Mouse (Mus musculus): ENCODE results near the gene Ttc28. TPM values are rescaled to one million over a fixed set of nuclear protein-coding genes. Genes with fewer than 3 reads are reported as not detected.

Ttc28 gene
- polyA plus RNA-seq, 1 experiment from 2014 or later, result 13.0 TPM

DNA sequence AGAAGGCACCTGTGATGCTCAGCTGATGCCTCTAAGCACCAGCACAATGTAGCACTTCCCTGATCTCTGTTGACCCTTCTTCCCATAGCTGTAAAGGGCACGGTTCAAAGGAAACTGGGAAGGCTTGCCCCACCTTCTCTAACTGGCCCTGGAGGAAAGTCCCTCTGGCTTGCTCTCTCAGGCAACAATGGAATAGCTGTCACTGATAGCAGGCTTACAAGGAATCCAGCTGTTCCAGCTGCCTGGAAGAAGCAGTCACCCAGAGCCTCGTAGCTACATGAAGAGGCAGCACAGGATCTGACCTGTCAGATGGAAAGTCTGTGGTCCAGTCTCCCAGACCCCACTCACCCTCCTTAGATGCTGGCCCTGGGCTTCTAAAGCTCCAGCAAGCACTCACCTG is 389.2 kb downstream of the Ttc28 start:
- H3K27ac ChIP-seq (ENCODE audit: low read depth), result no peak overlapping the region
- H3K36me3 ChIP-seq (ENCODE audit: control insufficient read depth, insufficient read depth, low read length), result peaks cover 15% of the 10 kb centered on the region; the same call in 1 of the 2 replicates
- DNase-seq (ENCODE audit: low spot score), result no peak
- no peak overlapping the region for H3K4me2 ChIP-seq (ENCODE audit: low read length)
- 33% methylated on average over 2 of the region's 2 CpGs for WGBS
- no peaks in the 10 kb centered on the region for H3K27me3 ChIP-seq (replicated peaks; ENCODE audit: control insufficient read depth, insufficient read depth, low read length)
- no peak for ATAC-seq (replicated peaks; ENCODE audit: low FRiP score, low TSS enrichment, low read depth)
- no peak overlapping the region for H3K4me3 ChIP-seq (ENCODE audit: low read depth, low read length)
- no peak overlapping the region for H3K9ac ChIP-seq (ENCODE audit: low read length)
- peaks cover 2% of the 10 kb centered on the region; the same call in 1 of the 2 replicates for H3K4me1 ChIP-seq (replicated peaks; ENCODE audit: control insufficient read depth, insufficient read depth, low read length)
- H3K9me3 ChIP-seq (ENCODE audit: control insufficient read depth, low read length), result peaks cover 5% of the 10 kb centered on the region; the same call in 1 of the 2 replicates

DNA sequence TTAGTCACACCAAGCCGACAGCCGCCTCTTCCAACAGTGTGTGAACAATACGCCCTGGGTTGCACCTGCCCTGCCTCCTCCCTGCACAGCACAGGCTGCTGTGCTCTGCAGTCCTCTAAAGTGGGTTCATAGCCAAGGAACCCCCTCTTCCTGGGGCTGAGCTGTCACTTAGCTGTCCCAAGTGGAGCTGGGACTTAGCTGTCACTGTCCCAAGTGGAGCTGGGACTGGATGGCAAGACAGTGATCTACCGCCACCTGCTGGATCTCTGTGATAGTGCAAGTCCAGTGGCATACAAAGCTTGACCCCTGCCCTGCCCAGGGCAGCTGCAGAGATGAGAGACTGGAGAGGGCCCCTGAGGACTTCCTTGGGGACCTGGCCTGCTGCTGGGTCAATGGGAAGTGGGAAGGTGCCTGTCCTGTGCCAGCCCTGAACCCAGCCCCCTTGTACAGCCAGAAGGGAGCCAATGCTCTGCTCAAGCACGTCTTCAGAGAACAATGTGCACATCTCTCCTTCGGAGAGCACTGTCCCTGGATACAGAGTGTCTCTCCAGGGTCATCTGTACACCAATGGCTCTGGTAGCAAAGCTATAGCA is 390.1 kb downstream of the Ttc28 start:
- peaks cover 15% of the 10 kb centered on the region for H3K36me3 ChIP-seq (ENCODE audit: control insufficient read depth, insufficient read depth, low read length)

DNA sequence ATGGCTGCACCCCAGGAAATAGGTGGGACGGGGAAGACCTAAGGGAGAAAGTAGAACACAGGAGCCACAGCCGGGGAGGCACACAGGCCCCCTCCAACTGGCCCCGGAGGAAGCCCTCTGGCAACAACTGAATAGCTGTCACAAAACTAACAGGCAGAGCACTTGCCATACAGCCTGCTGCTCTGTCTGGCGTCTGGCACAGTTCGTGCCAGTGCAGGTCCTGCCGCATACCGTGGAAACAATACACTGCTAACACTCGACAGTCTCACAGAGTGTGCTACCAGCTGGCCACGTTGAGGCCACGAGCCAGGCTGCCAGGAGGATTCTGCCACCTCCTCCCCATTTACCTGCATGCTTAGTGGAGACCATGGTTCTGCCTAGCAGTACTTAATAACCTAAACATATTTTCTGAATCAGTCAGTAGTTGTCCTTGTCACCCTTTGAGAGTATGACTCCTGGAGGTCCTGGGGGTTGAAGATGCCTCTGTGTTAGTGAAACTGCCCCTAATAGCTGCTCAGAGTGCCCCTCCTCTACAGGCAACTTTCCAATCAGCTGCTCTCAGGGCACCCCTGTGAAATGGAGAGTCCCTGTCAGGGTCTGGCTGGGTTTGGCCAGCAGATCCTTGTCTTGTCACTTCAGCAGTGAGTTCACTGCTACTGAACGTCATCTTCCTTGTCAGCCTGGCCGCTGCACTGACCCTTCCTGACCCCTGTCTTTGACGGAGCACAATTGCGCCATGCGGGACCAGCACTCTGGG is 390.8 kb downstream of the Ttc28 start:
- no peak overlapping the region for H3K27ac ChIP-seq (ENCODE audit: low read depth)
- WGBS, result 70% methylated on average over 15 of the region's 15 CpGs
- no peak for ATAC-seq (replicated peaks; ENCODE audit: low FRiP score, low TSS enrichment, low read depth)
- H3K36me3 ChIP-seq (ENCODE audit: control insufficient read depth, insufficient read depth, low read length), result peaks cover 18% of the 10 kb centered on the region
- DNase-seq (ENCODE audit: low spot score), result no peak
- H3K9me3 ChIP-seq (ENCODE audit: control insufficient read depth, low read length), result peaks cover 5% of the 10 kb centered on the region; the same call in 1 of the 2 replicates
- no peak overlapping the region for H3K9ac ChIP-seq (ENCODE audit: low read length)
- H3K4me3 ChIP-seq (ENCODE audit: low read depth, low read length), result no peak overlapping the region
- H3K4me1 ChIP-seq (replicated peaks; ENCODE audit: control insufficient read depth, insufficient read depth, low read length), result no peaks in the 10 kb centered on the region
- H3K27me3 ChIP-seq (replicated peaks; ENCODE audit: control insufficient read depth, insufficient read depth, low read length), result no peaks in the 10 kb centered on the region
- H3K4me2 ChIP-seq (ENCODE audit: low read length), result no peak overlapping the region

More for the DNA sequence above, 390.1 kb downstream of the Ttc28 start:
- Histone ChIP-seq H3K4me3 (ENCODE audit: low read depth, low read length) (no peak overlapping the region), H3K4me1 (replicated peaks; ENCODE audit: control insufficient read depth, insufficient read depth, low read length) (no peaks in the 10 kb centered on the region), H3K9me3 (ENCODE audit: control insufficient read depth, low read length) (peaks cover 5% of the 10 kb centered on the region; the same call in 1 of the 2 replicates), H3K9ac (ENCODE audit: low read length) (no peak overlapping the region), H3K27me3 (replicated peaks; ENCODE audit: control insufficient read depth, insufficient read depth, low read length) (no peaks in the 10 kb centered on the region), H3K27ac (ENCODE audit: low read depth) (no peak overlapping the region), H3K4me2 (ENCODE audit: low read length) (no peak overlapping the region)
- WGBS, result 64% methylated on average over 6 of the region's 6 CpGs
- DNase-seq (ENCODE audit: low spot score) (peak; percentile 94), ATAC-seq (replicated peaks; ENCODE audit: low FRiP score, low TSS enrichment, low read depth) (peak; percentile 22; the same call in 1 of the 2 replicates)

DNA sequence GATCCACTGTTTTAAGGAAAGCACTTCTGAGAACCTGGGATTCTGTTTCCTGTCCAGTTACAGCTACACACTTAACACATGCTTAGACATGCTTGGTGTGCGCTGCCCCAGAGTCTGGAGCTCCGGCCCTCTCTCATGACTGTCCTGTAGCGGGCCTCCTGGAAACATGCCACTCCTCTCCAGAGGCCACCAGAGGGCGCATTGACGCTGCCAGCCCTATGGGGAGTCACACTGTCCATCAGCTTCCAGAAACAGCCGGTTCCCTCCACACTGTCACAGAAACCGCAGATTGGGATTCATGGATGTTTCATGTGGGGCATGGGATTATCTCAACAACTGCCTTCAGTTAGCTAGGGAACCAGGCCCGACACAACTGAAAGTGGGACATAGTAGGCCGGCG is 394.0 kb downstream of the Ttc28 start:
- Histone ChIP-seq H3K4me1 (replicated peaks; ENCODE audit: control insufficient read depth, insufficient read depth, low read length) (no peaks in the 10 kb centered on the region), H3K27ac (ENCODE audit: low read depth) (no peak overlapping the region), H3K4me3 (ENCODE audit: low read depth, low read length) (no peak overlapping the region), H3K36me3 (ENCODE audit: control insufficient read depth, insufficient read depth, low read length) (peaks cover 35% of the 10 kb centered on the region), H3K9me3 (ENCODE audit: control insufficient read depth, low read length) (no peaks in the 10 kb centered on the region), H3K27me3 (replicated peaks; ENCODE audit: control insufficient read depth, insufficient read depth, low read length) (no peaks in the 10 kb centered on the region), H3K4me2 (ENCODE audit: low read length) (no peak overlapping the region), H3K9ac (ENCODE audit: low read length) (no peak overlapping the region)
- DNase-seq (ENCODE audit: low spot score) (peak; percentile 93), ATAC-seq (replicated peaks; ENCODE audit: low FRiP score, low TSS enrichment, low read depth) (peak; percentile 70)
- WGBS, result 29% methylated on average over 10 of the region's 10 CpGs

DNA sequence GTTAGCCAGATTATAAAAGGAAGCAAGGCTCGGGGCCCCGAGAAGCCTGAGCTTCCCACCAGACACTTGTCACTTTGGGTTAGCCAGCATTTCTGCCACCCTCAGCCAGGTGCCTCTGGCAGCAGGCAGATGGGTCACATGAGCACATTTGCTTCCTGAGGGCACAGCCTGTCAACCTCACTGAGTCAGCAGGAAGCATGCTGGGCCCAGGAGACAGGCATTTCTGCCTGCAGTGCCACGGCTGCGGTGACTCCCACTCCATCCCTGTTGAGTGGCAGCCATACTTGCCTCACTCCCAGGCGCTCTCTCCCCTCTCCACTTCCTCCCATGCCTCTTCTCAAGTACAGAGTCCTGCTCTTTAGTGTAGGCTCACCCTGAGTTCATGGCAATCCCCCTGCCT is 395.3 kb downstream of the Ttc28 start:
- H3K9ac ChIP-seq (ENCODE audit: low read length), result no peak overlapping the region
- no peaks in the 10 kb centered on the region for H3K27me3 ChIP-seq (replicated peaks; ENCODE audit: control insufficient read depth, insufficient read depth, low read length)
- H3K4me2 ChIP-seq (ENCODE audit: low read length), result no peak overlapping the region
- no peaks in the 10 kb centered on the region for H3K9me3 ChIP-seq (ENCODE audit: control insufficient read depth, low read length)
- DNase-seq (ENCODE audit: low spot score), result no peak
- H3K36me3 ChIP-seq (ENCODE audit: control insufficient read depth, insufficient read depth, low read length), result peaks cover 39% of the 10 kb centered on the region
- no peak overlapping the region for H3K4me3 ChIP-seq (ENCODE audit: low read depth, low read length)
- H3K27ac ChIP-seq (ENCODE audit: low read depth), result no peak overlapping the region
- WGBS, result 83% methylated on average over 5 of the region's 5 CpGs
- no peak for ATAC-seq (replicated peaks; ENCODE audit: low FRiP score, low TSS enrichment, low read depth)
- no peaks in the 10 kb centered on the region for H3K4me1 ChIP-seq (replicated peaks; ENCODE audit: control insufficient read depth, insufficient read depth, low read length)

DNA sequence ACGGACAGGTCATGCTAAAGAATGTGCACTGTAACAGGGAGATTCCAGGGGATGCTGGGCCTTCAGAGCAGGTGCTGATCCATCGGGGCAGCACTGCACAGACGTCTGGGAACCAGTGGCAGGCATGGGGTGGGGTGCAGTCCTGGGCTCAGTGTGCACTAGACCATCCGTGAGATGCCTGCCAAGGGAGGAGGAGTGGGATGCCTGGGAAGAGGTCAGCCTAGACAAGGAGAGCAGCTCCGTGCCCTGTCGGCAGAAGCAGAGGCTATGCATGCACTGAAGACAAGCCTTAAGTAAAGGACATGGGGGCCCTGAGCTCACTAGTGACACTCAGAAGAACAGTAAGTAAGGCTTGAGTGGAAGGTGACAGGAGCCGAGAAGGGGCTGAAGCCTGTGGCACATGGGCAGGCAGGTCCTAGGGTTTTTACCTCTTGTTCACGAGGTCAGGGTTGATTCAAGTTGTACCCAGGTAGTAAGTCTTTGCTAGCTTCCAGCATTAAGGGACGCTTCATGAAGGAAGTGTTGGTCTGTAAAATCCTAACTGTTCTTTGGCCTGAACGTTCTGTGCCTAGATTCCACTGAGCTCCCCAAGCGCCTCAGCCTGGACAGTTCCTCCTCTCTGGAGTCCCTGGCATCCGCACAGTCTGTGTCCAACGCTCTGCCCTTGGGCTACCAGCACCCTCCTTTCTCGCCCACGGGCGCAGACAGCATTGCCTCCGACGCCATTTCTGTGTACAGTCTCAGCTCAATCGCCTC is 405.0 kb downstream of the Ttc28 start:
- H3K36me3 ChIP-seq (ENCODE audit: control insufficient read depth, insufficient read depth, low read length), result peaks cover 60% of the 10 kb centered on the region
- WGBS, result 87% methylated on average over 19 of the region's 19 CpGs
- ATAC-seq (replicated peaks; ENCODE audit: low FRiP score, low TSS enrichment, low read depth), result no peak

DNA sequence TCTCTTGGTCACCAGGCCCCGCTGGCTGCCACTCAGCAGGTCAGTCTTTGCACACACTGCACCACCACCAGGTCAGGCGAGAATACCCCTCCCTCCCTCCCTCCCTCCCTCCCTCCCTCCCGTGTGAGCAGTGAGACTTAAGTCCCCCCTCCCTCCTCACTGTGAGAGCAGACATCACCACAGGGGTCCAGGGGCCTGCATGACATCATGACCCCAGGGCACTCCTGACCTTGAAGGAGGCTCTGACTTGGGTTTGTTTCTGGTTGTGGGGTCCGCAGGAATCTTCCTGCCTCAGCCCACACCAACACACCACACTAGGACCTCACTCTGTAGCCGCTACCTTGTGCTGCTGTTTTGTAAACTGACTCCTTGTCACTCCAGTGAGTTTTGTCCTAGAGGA is 408.0 kb downstream of the Ttc28 start:
- H3K4me1 ChIP-seq (replicated peaks; ENCODE audit: control insufficient read depth, insufficient read depth, low read length), result no peaks in the 10 kb centered on the region
- H3K27ac ChIP-seq (ENCODE audit: low read depth), result no peak overlapping the region
- no peaks in the 10 kb centered on the region for H3K27me3 ChIP-seq (replicated peaks; ENCODE audit: control insufficient read depth, insufficient read depth, low read length)
- 75% methylated on average over 5 of the region's 5 CpGs for WGBS
- peaks cover 39% of the 10 kb centered on the region for H3K36me3 ChIP-seq (ENCODE audit: control insufficient read depth, insufficient read depth, low read length)
- H3K9ac ChIP-seq (ENCODE audit: low read length), result no peak overlapping the region
- no peak overlapping the region for H3K4me2 ChIP-seq (ENCODE audit: low read length)
- DNase-seq (ENCODE audit: low spot score), result no peak
- no peaks in the 10 kb centered on the region for H3K9me3 ChIP-seq (ENCODE audit: control insufficient read depth, low read length)
- no peak overlapping the region for H3K4me3 ChIP-seq (ENCODE audit: low read depth, low read length)
- no peak for ATAC-seq (replicated peaks; ENCODE audit: low FRiP score, low TSS enrichment, low read depth)

More for the DNA sequence above, 405.0 kb downstream of the Ttc28 start:
- no peak overlapping the region for H3K9ac ChIP-seq (ENCODE audit: low read length)
- no peak for DNase-seq (ENCODE audit: low spot score)
- H3K4me2 ChIP-seq (ENCODE audit: low read length), result no peak overlapping the region
- no peak overlapping the region for H3K27ac ChIP-seq (ENCODE audit: low read depth)
- no peak overlapping the region for H3K4me3 ChIP-seq (ENCODE audit: low read depth, low read length)
- no peaks in the 10 kb centered on the region for H3K4me1 ChIP-seq (replicated peaks; ENCODE audit: control insufficient read depth, insufficient read depth, low read length)
- H3K9me3 ChIP-seq (ENCODE audit: control insufficient read depth, low read length), result no peaks in the 10 kb centered on the region
- no peaks in the 10 kb centered on the region for H3K27me3 ChIP-seq (replicated peaks; ENCODE audit: control insufficient read depth, insufficient read depth, low read length)

DNA sequence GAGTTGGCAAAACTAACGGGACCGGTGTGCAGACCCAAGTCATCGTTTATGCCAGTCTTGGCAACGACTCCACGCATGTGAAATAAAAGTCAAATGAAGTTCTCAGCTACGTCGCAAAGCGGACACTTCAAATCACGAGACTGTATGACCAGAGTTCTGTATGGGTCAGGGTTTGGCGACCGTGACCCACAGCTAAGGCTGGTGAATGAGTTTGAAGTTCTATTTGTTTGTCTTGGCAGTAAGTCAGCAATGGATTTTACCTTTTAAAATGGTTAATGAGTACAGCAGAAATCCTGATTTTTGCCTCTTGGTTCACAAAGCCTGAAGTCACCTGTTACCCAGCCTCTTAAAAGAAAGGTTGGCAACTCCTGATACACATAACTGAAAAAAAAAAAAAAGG is 408.9 kb downstream of the Ttc28 start:
- WGBS, result 90% methylated on average over 11 of the region's 11 CpGs
- ATAC-seq (replicated peaks; ENCODE audit: low FRiP score, low TSS enrichment, low read depth), result no peak

More for the DNA sequence above, 408.9 kb downstream of the Ttc28 start:
- Histone ChIP-seq H3K36me3 (ENCODE audit: control insufficient read depth, insufficient read depth, low read length) (peaks cover 29% of the 10 kb centered on the region), H3K4me2 (ENCODE audit: low read length) (no peak overlapping the region), H3K4me3 (ENCODE audit: low read depth, low read length) (no peak overlapping the region), H3K9ac (ENCODE audit: low read length) (no peak overlapping the region), H3K4me1 (replicated peaks; ENCODE audit: control insufficient read depth, insufficient read depth, low read length) (no peaks in the 10 kb centered on the region), H3K27me3 (replicated peaks; ENCODE audit: control insufficient read depth, insufficient read depth, low read length) (no peaks in the 10 kb centered on the region), H3K9me3 (ENCODE audit: control insufficient read depth, low read length) (no peaks in the 10 kb centered on the region), H3K27ac (ENCODE audit: low read depth) (no peak overlapping the region)
- DNase-seq (ENCODE audit: low spot score), result no peak

All from intestine, embryonic 14.5 days (tissue).